Mouse (Mus musculus) limb, embryonic 11.5 days (tissue): ENCODE measurements around the gene Pbp2. TPM values are rescaled to one million over a fixed set of nuclear protein-coding genes. Genes with fewer than 3 reads are reported as not detected.

Experiments
- ATAC-seq: fragments of 200-750 bp; cut with Nextera tagmentation; 2 replicates; pipeline ENCODE4 v1.8.0; 2017; ENCODE audit warnings: low read depth; ENCODE audit not compliant: insufficient number of reproducible peaks, low FRiP score, low TSS enrichment
- DNase-seq: peaks from one replicate; pipeline ENCODE4 v3.0.0-alpha.2; 2015; ENCODE audit warnings: low spot score
- H3K27ac ChIP-seq: fragments of 300-500 bp; sonication (generic); replicated peaks from 2 replicates; pipeline ENCODE4 v1.5.1; 2014; ENCODE audit warnings: low read depth, mild to moderate bottlenecking, low read length
- H3K27me3 ChIP-seq: fragments of 300-500 bp; sonication (generic); 2 replicates; pipeline ENCODE4 v1.6.1; 2014; ENCODE audit warnings: mild to moderate bottlenecking, low read length, mixed read lengths; ENCODE audit not compliant: control insufficient read depth, insufficient read depth
- H3K36me3 ChIP-seq: fragments of 300-500 bp; sonication (generic); 2 replicates; pipeline ENCODE4 v1.6.1; 2014; ENCODE audit warnings: mild to moderate bottlenecking, low read length, moderate library complexity, mixed read lengths; ENCODE audit not compliant: control insufficient read depth, insufficient read depth
- H3K4me1 ChIP-seq: fragments of 300-500 bp; sonication (generic); 2 replicates; pipeline ENCODE4 v1.6.1; 2014; ENCODE audit warnings: low read length, mixed read lengths; ENCODE audit not compliant: control insufficient read depth, insufficient read depth
- H3K4me2 ChIP-seq: fragments of 300-500 bp; sonication (generic); 2 replicates; pipeline ENCODE4 v1.6.1; 2014; ENCODE audit warnings: low read depth, mild to moderate bottlenecking, moderate library complexity; ENCODE audit not compliant: severe bottlenecking
- H3K4me3 ChIP-seq: fragments of 300-500 bp; sonication (generic); 2 replicates; pipeline ENCODE4 v1.5.1; 2014; ENCODE audit warnings: low read depth, low read length
- H3K9ac ChIP-seq: fragments of 300-500 bp; sonication (generic); 2 replicates; pipeline ENCODE4 v1.6.1; 2014; ENCODE audit warnings: mild to moderate bottlenecking, low read length
- H3K9me3 ChIP-seq: fragments of 300-500 bp; sonication (generic); 2 replicates; pipeline ENCODE4 v1.6.1; 2016; ENCODE audit warnings: low read length; ENCODE audit not compliant: control insufficient read depth
- WGBS: fragments of 180-500 bp; shearing (Covaris S2); extraction: QIAGEN DNeasy Blood & Tissue Kit; methylation state at CpG from one replicate; pipeline ENCODE4 v1.1.7; 2014; 5-methylcytosine and 5-hydroxymethylcytosine counted together
- polyA plus RNA-seq: library from polyadenylated mRNA; unstranded; fragments of >200 nt; fragmentation: Nextera tagmentation; extraction: Ambion mirVana; gene quantifications from 2 replicates; pipeline ENCODE4 v1.2.1, GENCODE M21; 2014

The Pbp2 gene
- polyA plus RNA-seq, 1 experiment from 2014 or later: 0.23 TPM

DNA sequence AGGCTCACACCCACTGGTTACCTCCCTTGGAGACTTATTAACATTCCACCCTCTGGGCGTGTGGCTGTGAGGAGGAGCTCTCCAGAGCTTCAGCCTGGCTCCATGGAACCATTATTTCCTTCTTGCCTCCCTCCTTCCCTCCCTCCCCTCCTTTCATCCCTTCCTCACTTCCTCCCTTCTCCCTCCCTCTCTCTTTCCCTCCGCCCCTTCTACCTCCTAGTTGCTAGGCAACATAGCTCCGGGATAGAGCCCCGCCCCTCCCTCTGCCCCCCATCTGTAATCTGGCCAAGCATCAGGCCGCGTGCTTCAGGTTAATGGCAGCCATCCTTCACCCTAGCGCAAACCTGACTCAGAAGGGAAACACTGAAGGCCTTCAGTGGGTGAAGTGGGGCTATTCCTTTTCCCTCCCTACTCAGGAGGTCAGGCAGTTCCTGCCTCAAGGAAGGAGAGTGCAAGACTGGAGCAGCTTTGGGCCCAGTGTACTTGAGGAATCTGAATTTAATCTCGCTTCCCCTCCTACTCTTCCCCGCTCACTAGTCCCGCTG lies 22.6 kb upstream of the Pbp2 start:
- whole genome bisulfite sequencing: 16% methylated on average over 10 of the region's 10 CpGs
- no peak overlapping the region for H3K9ac ChIP-seq
- no peak overlapping the region for H3K4me3 ChIP-seq
- peak overlapping the region; percentile 64 for H3K27ac ChIP-seq
- no peaks in the 10 kb centered on the region for H3K36me3 ChIP-seq
- peak; percentile 57; the same call in 1 of the 2 replicates for ATAC-seq
- no peak overlapping the region for H3K4me2 ChIP-seq
- peak; percentile 76 for DNase-seq
- H3K4me1 ChIP-seq: peaks cover 13% of the 10 kb centered on the region
- no peaks in the 10 kb centered on the region for H3K27me3 ChIP-seq
- no peaks in the 10 kb centered on the region for H3K9me3 ChIP-seq

DNA sequence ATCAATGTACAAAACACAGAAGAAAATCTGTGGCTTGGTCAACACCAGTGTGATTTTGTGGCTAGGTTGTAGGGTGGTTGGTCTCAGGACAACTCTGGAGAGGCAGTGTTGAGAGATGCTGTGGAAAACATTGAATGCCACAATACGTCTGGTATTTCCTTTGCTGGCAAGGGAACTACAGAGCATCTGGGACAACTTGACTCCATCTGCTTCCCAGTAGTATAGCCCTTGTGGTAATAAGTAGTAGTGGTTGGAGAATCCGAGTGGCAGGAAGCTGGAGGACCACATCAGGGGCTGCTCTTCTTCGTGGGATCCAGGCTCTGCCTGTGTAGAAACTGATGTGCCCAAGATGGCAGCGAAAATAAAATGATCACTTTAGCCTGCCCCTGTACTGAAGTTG lies 21.7 kb upstream of the Pbp2 start:
- Histone ChIP-seq H3K9ac (no peak overlapping the region), H3K4me1 (peaks cover 13% of the 10 kb centered on the region), H3K9me3 (no peaks in the 10 kb centered on the region), H3K27ac (no peak overlapping the region), H3K27me3 (no peaks in the 10 kb centered on the region), H3K36me3 (no peaks in the 10 kb centered on the region), H3K4me3 (no peak overlapping the region), H3K4me2 (no peak overlapping the region)
- ATAC-seq (no peak), DNase-seq (no peak)
- 78% methylated on average over 4 of the region's 4 CpGs for WGBS

DNA sequence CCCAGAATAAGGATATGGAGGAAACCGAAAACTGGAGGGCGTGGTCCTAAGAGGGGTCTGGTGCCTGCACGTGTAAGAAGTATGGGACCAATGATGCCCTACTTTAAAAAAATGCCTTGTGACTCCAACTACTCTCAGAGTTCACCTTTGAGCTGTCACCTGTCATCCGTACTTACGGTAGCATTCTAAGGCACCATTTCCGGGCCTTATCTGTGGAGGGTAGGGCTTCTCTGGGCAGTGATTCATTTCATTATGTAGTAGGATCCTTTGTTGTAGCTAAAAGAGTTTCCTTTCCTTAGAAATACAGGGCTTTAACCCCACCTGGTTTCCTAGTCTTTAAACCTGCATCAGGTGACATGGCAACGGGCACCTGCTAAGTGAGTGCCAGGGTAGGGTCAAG lies 16.6 kb upstream of the Pbp2 start:
- no peaks in the 10 kb centered on the region for H3K9me3 ChIP-seq
- ATAC-seq (no peak), DNase-seq (no peak)
- no peak overlapping the region for H3K9ac ChIP-seq
- peaks cover 7% of the 10 kb centered on the region; the same call in 1 of the 2 replicates for H3K4me1 ChIP-seq
- H3K4me3 ChIP-seq: no peak overlapping the region
- no peaks in the 10 kb centered on the region for H3K36me3 ChIP-seq
- H3K27ac ChIP-seq: no peak overlapping the region
- whole genome bisulfite sequencing: 86% methylated on average over 7 of the region's 7 CpGs
- H3K27me3 ChIP-seq: no peaks in the 10 kb centered on the region
- H3K4me2 ChIP-seq: no peak overlapping the region

DNA sequence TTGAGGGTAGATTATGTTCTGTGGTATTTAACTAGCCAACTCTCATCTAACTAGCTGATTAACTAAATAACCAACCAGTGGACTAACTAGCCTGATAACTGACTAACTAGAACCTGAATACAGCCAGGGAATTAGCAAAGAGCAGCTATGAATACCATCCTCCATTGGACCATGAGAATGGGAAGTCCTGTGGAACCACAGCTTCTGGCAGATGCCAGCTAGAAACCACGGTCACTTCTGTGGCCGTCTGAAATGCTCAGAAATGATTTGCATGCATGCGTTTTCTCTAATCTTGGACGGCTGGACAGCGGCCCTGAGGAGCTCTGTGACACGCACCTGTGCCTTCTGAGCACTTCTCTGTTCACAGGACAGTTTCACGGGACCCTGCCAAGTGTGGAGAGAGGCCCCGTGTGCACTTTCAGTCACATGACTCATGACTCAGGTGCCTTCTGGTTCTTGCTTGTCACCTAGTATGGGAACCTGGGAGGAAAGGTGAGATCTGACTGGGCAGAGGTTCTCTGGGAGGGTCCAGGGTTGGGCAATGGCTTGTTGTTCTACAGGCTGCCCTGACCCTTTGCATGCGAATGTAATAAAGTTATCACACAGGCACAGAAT lies 14.6 kb upstream of the Pbp2 start:
- no peaks in the 10 kb centered on the region for H3K36me3 ChIP-seq
- no peaks in the 10 kb centered on the region for H3K9me3 ChIP-seq
- 83% methylated on average over 9 of the region's 9 CpGs for WGBS
- H3K9ac ChIP-seq: no peak overlapping the region
- H3K27me3 ChIP-seq: no peaks in the 10 kb centered on the region
- no peak for DNase-seq
- no peak overlapping the region for H3K4me2 ChIP-seq
- no peak overlapping the region for H3K27ac ChIP-seq
- H3K4me1 ChIP-seq: peaks cover 7% of the 10 kb centered on the region; the same call in 1 of the 2 replicates
- ATAC-seq: no peak
- H3K4me3 ChIP-seq: no peak overlapping the region

DNA sequence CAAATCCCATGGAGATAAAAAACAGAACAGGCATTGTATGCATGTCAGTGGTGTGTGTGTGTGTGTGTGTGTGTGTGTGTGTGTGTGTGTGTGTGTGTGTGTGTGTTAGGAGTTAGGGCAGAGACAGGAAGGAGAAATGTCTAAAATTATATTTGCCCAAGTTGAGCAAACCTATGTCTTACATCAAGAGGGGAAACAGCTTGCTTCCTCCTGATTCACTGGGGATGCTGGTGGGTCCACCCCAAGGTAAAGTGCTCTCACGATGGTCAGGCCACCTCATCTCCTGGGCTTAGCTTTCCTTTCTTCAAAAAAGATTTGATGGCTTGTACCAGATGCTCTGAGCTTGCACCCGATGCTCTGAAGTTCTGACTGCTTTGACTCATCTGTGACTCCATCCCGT lies 13.9 kb upstream of the Pbp2 start:
- DNase-seq (no peak), ATAC-seq (no peak)
- no peaks in the 10 kb centered on the region for H3K36me3 ChIP-seq
- no peak overlapping the region for H3K4me3 ChIP-seq
- H3K4me2 ChIP-seq: no peak overlapping the region
- H3K4me1 ChIP-seq: peaks cover 7% of the 10 kb centered on the region; the same call in 1 of the 2 replicates
- 73% methylated on average over 3 of the region's 3 CpGs for WGBS
- H3K9ac ChIP-seq: no peak overlapping the region
- no peak overlapping the region for H3K27ac ChIP-seq
- H3K27me3 ChIP-seq: no peaks in the 10 kb centered on the region
- no peaks in the 10 kb centered on the region for H3K9me3 ChIP-seq

DNA sequence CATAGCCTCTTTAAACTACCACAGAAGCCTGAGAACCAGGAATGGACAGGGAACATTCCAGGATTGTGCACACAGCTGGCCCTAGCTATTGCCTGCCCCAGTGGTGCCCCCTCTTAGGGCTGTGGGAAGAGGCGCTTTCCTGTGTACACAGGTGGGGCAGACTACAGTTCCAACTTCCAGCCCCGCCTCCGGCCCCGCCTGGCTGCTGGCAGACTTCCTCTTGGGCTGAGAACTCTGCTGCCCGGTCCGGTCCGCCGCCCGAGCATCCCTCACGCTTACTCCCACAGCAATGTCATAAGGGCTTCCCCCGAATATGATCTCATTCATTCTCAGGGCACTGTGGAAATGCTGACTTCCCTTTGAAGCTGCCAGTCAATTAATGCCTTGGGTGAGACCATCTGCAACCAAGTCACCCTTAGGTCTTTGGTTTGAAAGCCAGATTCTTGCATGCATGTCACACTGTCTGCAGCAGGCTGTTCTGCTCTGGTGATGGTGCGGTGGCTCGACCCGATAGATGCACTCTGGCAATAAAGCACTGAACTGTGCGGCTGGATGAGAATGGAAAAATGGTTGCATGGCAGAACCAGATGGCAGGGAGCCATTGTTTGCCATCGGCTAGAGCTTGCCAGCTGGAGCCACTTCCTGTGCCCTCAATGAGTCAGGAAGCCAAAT lies 13.2 kb upstream of the Pbp2 start:
- Histone ChIP-seq H3K4me3 (no peak overlapping the region), H3K4me1 (peaks cover 7% of the 10 kb centered on the region; the same call in 1 of the 2 replicates), H3K36me3 (no peaks in the 10 kb centered on the region), H3K27me3 (no peaks in the 10 kb centered on the region), H3K27ac (peak overlapping the region; percentile 18; the same call in 1 of the 2 replicates), H3K9ac (no peak overlapping the region), H3K9me3 (no peaks in the 10 kb centered on the region), H3K4me2 (peak overlapping the region; percentile 13; the same call in 1 of the 2 replicates)
- 55% methylated on average over 16 of the region's 16 CpGs for WGBS
- peak; percentile 38 for DNase-seq
- peak; percentile 46; the same call in 1 of the 2 replicates for ATAC-seq

DNA sequence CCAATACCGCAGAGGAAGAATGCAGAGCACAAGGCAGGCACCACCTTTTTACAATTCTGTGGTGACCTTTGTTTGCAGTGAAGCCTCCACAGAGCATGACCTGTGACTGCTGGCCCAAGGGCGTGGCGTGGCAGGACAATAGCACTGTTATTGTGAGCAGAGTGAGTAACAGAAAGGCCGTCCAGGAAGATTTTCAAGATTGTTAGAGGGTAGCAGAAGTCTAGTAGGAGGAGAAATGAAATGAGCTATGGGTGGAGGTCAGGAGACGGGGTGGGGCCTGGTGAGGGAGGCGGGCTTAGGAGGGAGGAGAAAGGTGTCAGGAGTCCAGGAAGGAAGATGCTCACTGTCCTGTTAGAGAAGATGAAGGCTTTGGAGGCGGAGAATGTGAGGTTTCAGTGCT lies 12.5 kb upstream of the Pbp2 start:
- no peak overlapping the region for H3K4me2 ChIP-seq
- DNase-seq: no peak
- no peak for ATAC-seq

DNA sequence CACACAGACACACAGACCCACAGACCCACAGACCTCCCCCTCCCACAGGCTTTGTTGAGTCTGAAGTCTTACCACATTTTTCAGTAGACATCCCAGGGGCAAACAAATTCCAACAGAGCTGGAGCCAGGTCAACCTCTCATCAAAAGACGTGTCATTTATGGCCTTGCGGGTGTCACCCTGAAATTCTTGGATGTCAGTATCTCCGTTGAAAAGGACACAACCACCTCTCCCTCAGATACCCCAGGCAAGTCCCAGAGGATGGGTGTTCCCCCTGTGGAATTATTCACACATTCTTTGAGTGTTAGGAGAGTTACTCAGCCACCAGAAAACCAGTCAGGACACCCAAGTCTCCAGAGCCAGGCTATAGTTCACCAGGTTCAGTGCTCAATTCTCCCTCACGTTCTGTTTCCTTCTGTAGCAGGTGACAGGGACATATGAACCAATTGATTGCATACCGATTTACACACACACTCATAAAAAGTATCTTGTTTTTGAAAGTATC lies 9.3 kb upstream of the Pbp2 start:
- no peak for DNase-seq

More for the DNA sequence above, 12.5 kb upstream of the Pbp2 start:
- no peaks in the 10 kb centered on the region for H3K27me3 ChIP-seq
- H3K9ac ChIP-seq: no peak overlapping the region
- H3K9me3 ChIP-seq: no peaks in the 10 kb centered on the region
- H3K36me3 ChIP-seq: no peaks in the 10 kb centered on the region
- H3K27ac ChIP-seq: 0 out of 2 replicates have a peak overlapping the region, but pooled peaks have one; percentile 18
- H3K4me1 ChIP-seq: peaks cover 7% of the 10 kb centered on the region; the same call in 1 of the 2 replicates
- WGBS: 76% methylated on average over 7 of the region's 7 CpGs
- no peak overlapping the region for H3K4me3 ChIP-seq

More for the DNA sequence above, 9.3 kb upstream of the Pbp2 start:
- Histone ChIP-seq H3K36me3 (no peaks in the 10 kb centered on the region), H3K27me3 (no peaks in the 10 kb centered on the region), H3K9ac (no peak overlapping the region), H3K9me3 (no peaks in the 10 kb centered on the region), H3K27ac (no peak overlapping the region), H3K4me1 (peaks cover 7% of the 10 kb centered on the region; the same call in 1 of the 2 replicates), H3K4me2 (no peak overlapping the region), H3K4me3 (no peak overlapping the region)
- WGBS: 63% methylated on average over 5 of the region's 5 CpGs
- ATAC-seq: no peak
